Mouse (Mus musculus) midbrain, embryonic 10.5 days (tissue): ENCODE results near the gene Usp12. TPM values are rescaled to one million over a fixed set of nuclear protein-coding genes. Genes with fewer than 3 reads are reported as not detected.

Experiments used
- DNase-seq: peaks from one replicate; pipeline ENCODE4 v3.0.0-alpha.2; 2017; ENCODE audit warnings: low spot score
- H3K27ac ChIP-seq: fragments of 300-500 bp; sonication (generic); replicated peaks from 2 replicates; pipeline ENCODE4 v1.5.1; 2016; ENCODE audit warnings: mild to moderate bottlenecking
- H3K27me3 ChIP-seq: fragments of 300-500 bp; sonication (generic); 2 replicates; pipeline ENCODE4 v1.6.1; 2016; ENCODE audit warnings: low read depth, mild to moderate bottlenecking; ENCODE audit not compliant: poor library complexity, severe bottlenecking
- H3K36me3 ChIP-seq: fragments of 300-500 bp; sonication (generic); 2 replicates; pipeline ENCODE4 v1.6.1; 2016; ENCODE audit warnings: mild to moderate bottlenecking, moderate library complexity
- H3K4me1 ChIP-seq: fragments of 300-500 bp; sonication (generic); 2 replicates; pipeline ENCODE4 v1.6.1; 2016
- H3K4me3 ChIP-seq: fragments of 300-500 bp; sonication (generic); 2 replicates; pipeline ENCODE4 v1.5.1; 2016; ENCODE audit warnings: mild to moderate bottlenecking, moderate library complexity
- H3K9me3 ChIP-seq: fragments of 300-500 bp; sonication (generic); replicated peaks from 2 replicates; pipeline ENCODE4 v1.6.1; 2016; ENCODE audit warnings: mild to moderate bottlenecking
- WGBS: fragments of 180-500 bp; shearing (Covaris S2); methylation state at CpG from one replicate; pipeline ENCODE4 v1.1.7; 2016; 5-methylcytosine and 5-hydroxymethylcytosine counted together
- polyA plus RNA-seq: library from polyadenylated mRNA; unstranded; fragments of >200 nt; fragmentation: Nextera tagmentation; extraction: Ambion mirVana; gene quantifications from 2 replicates; pipeline ENCODE4 v1.2.1, GENCODE M21; 2016

Usp12 gene
- polyA plus RNA-seq, 1 experiment from 2014 or later, result 14.6 TPM

DNA sequence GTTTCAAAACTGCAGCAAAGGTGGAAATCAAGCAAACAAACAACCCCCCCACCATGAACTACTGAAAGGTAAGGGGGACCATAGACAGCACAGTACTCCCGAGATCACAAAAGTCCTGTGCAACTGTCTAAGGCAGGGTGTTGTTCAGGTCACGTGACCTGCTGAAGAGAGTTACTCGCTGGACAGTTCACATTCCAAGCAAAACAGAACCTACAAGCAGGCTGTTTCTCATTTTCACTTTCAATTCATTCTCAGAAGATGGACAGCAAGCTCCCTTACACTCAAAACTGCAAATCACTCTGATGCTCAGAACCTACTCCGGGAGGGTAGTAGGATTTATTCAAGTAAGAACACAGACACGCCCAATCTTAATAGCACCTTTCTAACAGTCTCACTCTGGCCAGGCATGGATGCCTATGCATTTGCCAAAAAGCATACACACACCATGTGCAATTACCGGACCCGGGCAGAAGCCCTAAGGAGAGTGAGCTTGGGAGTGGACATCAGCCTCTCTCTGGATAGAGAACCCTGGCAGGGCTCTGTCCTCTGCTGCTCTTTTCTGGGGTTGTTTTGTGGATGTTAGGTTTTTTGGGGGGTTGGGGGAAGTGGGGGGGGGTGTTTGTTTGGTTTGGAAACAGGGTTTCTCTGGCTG, 2.5 kb downstream of the Usp12 start:
- WGBS, result 85% methylated on average over 7 of the region's 7 CpGs
- Histone ChIP-seq H3K27ac (no peak overlapping the region), H3K27me3 (no peaks in the 10 kb centered on the region), H3K4me1 (peaks cover 54% of the 10 kb centered on the region), H3K36me3 (peaks cover under 1% of the 10 kb centered on the region; the same call in 1 of the 2 replicates), H3K9me3 (no peaks in the 10 kb centered on the region), H3K4me3 (no peak overlapping the region)
- no peak for DNase-seq

DNA sequence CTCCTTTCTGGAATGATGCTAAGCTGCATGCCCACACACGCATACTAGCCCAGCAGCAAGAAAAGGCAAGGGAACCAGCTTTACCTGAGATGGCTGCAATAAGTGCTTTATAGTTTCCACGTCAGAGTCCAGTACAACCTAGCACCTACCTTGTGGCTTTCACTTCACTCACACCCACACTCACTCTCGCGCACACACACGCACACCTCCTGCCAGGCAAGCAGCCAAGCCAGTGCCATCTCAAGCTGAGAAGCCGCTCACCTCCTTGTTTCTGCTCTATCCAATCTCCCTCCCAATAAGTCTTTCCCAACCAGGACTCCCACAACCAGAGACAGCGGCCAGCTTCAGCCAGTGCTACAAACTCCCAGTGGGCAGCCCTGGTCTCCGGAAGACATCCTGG, 3.9 kb downstream of the Usp12 start:
- no peak overlapping the region for H3K27ac ChIP-seq
- 87% methylated on average over 8 of the region's 8 CpGs for WGBS
- H3K4me1 ChIP-seq, result peaks cover 54% of the 10 kb centered on the region
- H3K4me3 ChIP-seq, result no peak overlapping the region
- H3K9me3 ChIP-seq, result no peaks in the 10 kb centered on the region
- H3K36me3 ChIP-seq, result peaks cover 4% of the 10 kb centered on the region; the same call in 1 of the 2 replicates
- H3K27me3 ChIP-seq, result no peaks in the 10 kb centered on the region
- DNase-seq, result no peak

DNA sequence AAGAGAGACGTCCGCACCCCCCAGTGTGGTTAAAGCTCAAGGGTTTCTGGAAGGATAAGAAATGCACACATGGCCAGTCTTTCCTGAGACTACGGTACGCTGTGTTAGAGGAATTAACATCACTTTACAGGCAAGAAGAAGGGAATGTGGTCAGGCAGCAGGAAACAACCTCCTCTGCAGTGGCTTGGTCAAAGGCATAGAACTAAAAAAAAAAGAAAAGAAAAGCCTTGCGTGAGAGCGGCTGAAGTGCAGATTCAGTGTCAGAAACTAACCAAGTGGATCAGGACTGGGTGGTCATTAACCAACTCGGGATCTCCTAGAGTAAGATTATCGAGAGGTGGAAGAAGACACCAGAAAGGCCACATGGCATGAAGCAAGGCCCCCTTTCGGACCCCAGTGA, 5.4 kb downstream of the Usp12 start:
- Histone ChIP-seq H3K4me3 (no peak overlapping the region), H3K9me3 (no peaks in the 10 kb centered on the region), H3K4me1 (peaks cover 51% of the 10 kb centered on the region), H3K27ac (no peak overlapping the region), H3K27me3 (no peaks in the 10 kb centered on the region), H3K36me3 (peaks cover 4% of the 10 kb centered on the region; the same call in 1 of the 2 replicates)
- DNase-seq, result no peak
- WGBS, result 85% methylated on average over 9 of the region's 9 CpGs

DNA sequence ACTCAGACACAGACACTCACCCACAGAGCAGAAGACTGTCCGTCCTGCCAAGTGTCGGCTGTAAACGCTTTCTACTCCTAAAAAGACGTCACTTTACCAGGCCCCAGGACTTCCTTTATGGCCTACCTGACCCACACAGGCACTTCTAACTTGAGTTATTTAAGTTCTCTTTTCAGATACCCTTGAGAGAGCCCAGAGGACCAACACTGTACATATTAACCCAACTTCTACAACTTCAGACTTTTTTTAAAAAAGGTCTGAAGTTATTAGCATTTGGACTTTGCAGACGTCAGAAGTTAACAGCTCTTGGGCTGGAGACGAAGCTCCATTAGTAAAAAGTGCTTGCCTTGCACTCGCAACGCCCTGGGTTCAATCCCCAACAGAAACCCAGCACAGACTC, 8.7 kb downstream of the Usp12 start:
- no peak for DNase-seq
- Histone ChIP-seq H3K4me3 (no peak overlapping the region), H3K27ac (no peak overlapping the region), H3K9me3 (no peaks in the 10 kb centered on the region), H3K36me3 (peaks cover 7% of the 10 kb centered on the region; the same call in 1 of the 2 replicates), H3K4me1 (peaks cover 31% of the 10 kb centered on the region), H3K27me3 (no peaks in the 10 kb centered on the region)
- 87% methylated on average over 8 of the region's 8 CpGs for WGBS

DNA sequence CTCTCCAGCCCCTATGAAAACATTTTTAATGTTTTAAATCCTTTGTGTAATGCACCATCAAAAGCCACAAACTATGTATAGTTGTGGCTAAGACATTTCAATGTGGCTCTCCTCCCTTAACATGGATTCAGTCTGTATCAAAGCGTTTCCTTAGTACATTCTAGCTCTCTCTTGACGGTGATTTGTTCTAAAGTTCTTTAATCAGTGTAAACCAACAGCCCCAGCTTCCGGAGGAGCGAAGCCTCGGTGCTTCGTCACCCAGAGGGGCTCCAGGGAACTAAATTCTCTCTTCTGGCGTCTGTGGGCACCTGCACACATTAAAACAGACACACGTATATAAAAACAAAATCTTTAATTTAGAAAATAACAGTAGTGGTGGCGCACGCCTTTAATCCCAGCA, 10.9 kb downstream of the Usp12 start:
- Histone ChIP-seq H3K9me3 (no peaks in the 10 kb centered on the region), H3K4me3 (no peak overlapping the region), H3K4me1 (peaks cover 16% of the 10 kb centered on the region), H3K27ac (no peak overlapping the region), H3K27me3 (no peaks in the 10 kb centered on the region), H3K36me3 (peaks cover 7% of the 10 kb centered on the region; the same call in 1 of the 2 replicates)
- no peak for DNase-seq
- 94% methylated on average over 10 of the region's 10 CpGs for WGBS

DNA sequence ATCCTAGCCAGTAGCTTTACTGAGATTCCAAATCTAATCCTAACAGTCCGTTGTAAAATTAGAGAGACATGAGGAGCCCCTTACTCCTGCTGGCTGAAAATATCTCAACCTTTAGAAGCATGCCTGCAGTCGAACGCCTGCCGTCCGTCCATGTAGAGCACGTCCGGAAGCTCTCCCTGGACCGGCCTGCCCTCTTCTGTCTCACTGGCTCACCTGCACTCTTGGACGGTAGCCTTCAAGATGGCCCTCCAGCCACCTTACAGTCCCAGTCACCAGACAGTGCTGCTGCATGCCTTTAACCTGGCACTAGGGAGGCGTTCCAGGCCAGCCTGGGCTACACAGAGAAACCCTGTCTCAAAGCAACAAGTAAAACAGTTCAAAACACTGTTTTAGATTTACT, 11.5 kb downstream of the Usp12 start:
- WGBS, result 92% methylated on average over 10 of the region's 10 CpGs
- Histone ChIP-seq H3K36me3 (peaks cover 7% of the 10 kb centered on the region; the same call in 1 of the 2 replicates), H3K27ac (no peak overlapping the region), H3K4me3 (no peak overlapping the region), H3K9me3 (no peaks in the 10 kb centered on the region), H3K4me1 (peaks cover 10% of the 10 kb centered on the region), H3K27me3 (no peaks in the 10 kb centered on the region)
- no peak for DNase-seq

DNA sequence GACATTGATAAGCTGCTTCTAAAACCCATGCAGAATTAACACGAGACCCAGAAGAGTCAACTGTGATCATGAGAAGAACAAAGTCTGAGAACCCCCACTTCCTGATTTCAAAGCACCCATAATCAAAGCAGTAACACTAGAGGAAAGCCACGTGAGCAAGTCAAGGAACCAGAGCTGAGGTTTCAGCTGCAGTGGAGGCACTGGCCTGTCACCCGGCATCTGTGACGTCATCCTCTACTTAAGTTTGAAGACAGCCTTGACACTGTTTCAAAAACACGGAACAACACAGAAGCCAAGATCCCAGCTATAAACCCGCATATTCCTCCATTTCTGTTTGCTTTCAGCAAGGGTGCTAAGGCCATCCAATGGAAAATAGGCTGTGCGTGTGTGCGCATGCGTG, 13.1 kb downstream of the Usp12 start:
- H3K4me1 ChIP-seq, result peaks cover 10% of the 10 kb centered on the region
- no peaks in the 10 kb centered on the region for H3K27me3 ChIP-seq
- H3K36me3 ChIP-seq, result 0 out of 2 replicates have a peak, but pooled peaks cover 3% of the 10 kb centered on the region
- no peak for DNase-seq
- 91% methylated on average over 9 of the region's 9 CpGs for WGBS
- no peak overlapping the region for H3K4me3 ChIP-seq
- H3K27ac ChIP-seq, result no peak overlapping the region
- no peaks in the 10 kb centered on the region for H3K9me3 ChIP-seq

DNA sequence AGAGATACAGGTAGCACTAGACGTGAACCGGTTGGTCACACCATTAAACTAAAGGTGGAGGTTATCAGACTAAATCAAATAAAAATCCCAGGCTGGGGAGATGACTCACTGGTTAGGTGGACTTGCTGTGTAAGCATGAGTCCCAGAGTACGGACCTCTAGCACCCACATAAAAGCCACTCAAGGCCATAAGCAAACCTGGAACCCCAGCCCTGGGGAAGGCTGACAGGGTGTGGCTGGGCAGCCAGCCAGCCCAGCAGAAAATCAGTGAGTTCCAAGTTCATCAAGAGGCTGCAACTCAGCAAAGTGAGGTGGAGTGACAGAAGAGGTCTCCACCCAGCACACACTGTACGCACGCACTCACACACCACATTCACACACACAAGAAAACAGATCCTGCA, 14.9 kb downstream of the Usp12 start:
- WGBS, result 99% methylated on average over 5 of the region's 5 CpGs
- Histone ChIP-seq H3K9me3 (no peaks in the 10 kb centered on the region; the same call in 1 of the 2 replicates), H3K27ac (no peak overlapping the region), H3K27me3 (no peaks in the 10 kb centered on the region), H3K4me1 (peaks cover 10% of the 10 kb centered on the region), H3K4me3 (no peak overlapping the region), H3K36me3 (peaks cover 7% of the 10 kb centered on the region)
- no peak for DNase-seq

DNA sequence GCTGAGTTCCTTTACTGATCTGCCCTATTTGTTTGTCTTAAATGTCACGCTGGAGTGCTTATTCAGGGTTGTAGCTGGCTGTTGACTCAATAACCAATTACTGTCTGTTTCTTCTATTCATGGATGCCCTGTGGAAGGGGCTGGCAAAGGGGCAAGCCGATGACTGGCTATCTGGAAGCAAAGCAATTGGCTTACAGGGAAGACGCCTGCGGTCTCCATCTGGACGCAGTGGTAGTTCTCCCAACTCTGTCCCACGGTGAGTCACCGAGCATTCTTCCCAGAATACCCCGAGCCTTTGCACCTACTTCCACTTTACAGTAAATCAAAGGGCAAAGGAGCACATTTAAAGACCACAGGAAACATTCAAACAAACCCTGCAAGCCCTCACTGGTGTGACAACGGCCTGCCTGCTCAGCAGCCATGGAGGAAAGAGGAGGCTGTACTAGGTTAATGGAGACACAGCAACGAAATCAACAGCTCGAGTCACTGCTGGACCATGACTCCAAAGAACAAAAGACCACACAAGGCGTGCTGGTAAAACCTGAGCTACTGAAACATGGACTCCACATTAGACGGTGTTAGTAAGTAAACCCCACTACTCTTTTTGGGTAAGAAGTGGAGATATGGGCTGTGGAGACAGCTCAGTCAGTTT, 17.7 kb downstream of the Usp12 start:
- no peak for DNase-seq
- 86% methylated on average over 13 of the region's 13 CpGs for WGBS
- H3K4me3 ChIP-seq, result no peak overlapping the region
- H3K9me3 ChIP-seq, result no peaks in the 10 kb centered on the region; the same call in 1 of the 2 replicates
- peaks cover 3% of the 10 kb centered on the region for H3K4me1 ChIP-seq
- peaks cover 10% of the 10 kb centered on the region for H3K36me3 ChIP-seq
- H3K27me3 ChIP-seq, result no peaks in the 10 kb centered on the region
- H3K27ac ChIP-seq, result no peak overlapping the region

DNA sequence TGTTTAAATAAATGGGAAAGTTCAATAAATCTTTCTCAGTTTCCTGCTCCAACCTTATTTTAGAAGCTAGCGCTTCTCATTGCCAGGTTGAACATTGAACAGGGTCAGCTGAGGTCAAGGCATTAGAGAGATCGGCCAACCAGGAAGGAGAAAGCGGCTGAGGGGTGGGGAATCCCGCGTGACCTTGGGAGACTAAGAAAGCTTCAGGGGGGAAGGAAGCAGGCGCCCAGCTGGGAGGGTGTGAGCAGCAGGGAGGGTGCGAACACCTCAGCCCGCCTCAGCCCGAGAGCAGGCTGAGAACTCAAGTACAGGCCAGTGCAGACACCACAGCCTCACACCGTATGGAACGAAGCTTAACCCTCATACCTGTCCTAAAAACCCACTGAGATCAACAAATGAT, 22.8 kb downstream of the Usp12 start:
- Histone ChIP-seq H3K4me3 (no peak overlapping the region), H3K9me3 (no peaks in the 10 kb centered on the region; the same call in 1 of the 2 replicates), H3K27ac (no peak overlapping the region), H3K27me3 (no peaks in the 10 kb centered on the region), H3K4me1 (peaks cover 16% of the 10 kb centered on the region), H3K36me3 (peaks cover 22% of the 10 kb centered on the region)
- 63% methylated on average over 11 of the region's 11 CpGs for WGBS
- DNase-seq, result no peak

DNA sequence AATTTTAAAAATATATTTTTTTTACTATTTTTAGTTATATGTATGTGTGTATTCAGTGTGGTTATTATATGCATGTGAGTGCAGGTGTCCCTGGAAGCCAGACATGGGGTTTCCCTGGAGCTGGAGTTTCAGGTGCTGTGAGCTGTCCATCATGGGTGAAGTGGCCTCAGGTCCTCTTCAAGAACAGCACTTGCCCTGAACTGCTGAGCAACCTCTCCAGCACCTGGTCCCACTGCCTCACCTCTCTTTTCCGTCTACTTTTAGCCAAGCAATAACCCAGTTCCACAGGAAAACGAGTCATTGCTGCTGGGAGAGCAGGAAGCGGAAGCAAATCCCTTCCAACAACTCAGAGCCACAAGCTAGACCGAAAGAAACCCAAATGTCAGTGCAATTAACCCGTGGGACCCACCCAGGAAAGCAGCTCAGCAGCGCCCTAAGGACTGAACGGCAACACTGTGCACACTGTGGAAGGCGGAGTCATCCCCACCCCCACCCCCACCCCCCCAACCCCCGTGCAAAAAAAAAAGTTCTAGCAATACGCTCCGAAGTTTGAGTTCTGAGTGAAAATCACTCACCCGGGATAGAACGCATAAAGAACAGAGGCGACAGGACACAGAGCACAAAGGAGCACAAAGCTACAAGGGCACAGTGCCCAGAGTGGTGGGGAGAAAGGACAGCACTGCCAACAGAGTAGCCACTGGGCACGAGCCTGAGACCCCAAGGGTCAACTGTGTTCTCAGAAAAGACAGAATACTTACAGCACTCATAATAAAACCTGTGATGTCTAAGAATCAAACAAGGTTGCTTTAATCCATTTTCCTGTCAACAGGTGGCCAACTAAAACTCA, 24.6 kb downstream of the Usp12 start:
- Histone ChIP-seq H3K36me3 (peaks cover 37% of the 10 kb centered on the region), H3K4me1 (peaks cover 16% of the 10 kb centered on the region), H3K27ac (no peak overlapping the region), H3K4me3 (no peak overlapping the region), H3K27me3 (no peaks in the 10 kb centered on the region), H3K9me3 (no peaks in the 10 kb centered on the region; the same call in 1 of the 2 replicates)
- no peak for DNase-seq
- 71% methylated on average over 15 of the region's 15 CpGs for WGBS

DNA sequence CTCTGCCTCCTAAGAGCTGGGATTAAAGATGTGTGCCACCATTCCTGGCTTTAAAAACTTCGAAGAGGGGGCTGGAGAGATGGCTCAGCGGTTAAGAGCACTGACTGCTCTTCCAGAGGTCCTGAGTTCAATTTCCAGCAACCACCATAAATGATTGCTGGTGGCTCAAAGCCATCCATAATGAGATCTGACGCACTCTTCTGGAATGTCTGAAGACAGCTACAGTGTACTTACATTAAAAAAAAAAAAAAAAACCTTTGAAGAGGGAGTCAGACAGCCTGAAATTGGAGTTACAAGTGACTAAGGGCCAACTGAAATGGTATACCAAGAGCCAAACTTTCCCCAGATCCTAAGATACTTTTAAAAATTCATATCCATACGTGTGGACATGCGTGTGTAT, 29.0 kb downstream of the Usp12 start:
- Histone ChIP-seq H3K27ac (no peak overlapping the region), H3K27me3 (no peaks in the 10 kb centered on the region), H3K4me1 (peaks cover 7% of the 10 kb centered on the region; the same call in 1 of the 2 replicates), H3K9me3 (no peaks in the 10 kb centered on the region), H3K4me3 (no peak overlapping the region), H3K36me3 (peaks cover 62% of the 10 kb centered on the region)
- WGBS, result 94% methylated on average over 5 of the region's 5 CpGs
- DNase-seq, result no peak
